Mouse (Mus musculus) hindlimb bud, embryonic 11.5 days (tissue): ENCODE measurements at regions not wholly inside any gene's neighbourhood (a gene's known extent, or its start where the extent isn't known, plus 50 kb on each side); places are given as distances from the start of the nearest gene placed in this dataset.

Source experiments
- DNase-seq: peaks from one replicate; pipeline ENCODE4 v3.0.0-alpha.2; 2012; ENCODE audit warnings: low read depth, low spot score; ENCODE audit errors: extremely low spot score

DNA sequence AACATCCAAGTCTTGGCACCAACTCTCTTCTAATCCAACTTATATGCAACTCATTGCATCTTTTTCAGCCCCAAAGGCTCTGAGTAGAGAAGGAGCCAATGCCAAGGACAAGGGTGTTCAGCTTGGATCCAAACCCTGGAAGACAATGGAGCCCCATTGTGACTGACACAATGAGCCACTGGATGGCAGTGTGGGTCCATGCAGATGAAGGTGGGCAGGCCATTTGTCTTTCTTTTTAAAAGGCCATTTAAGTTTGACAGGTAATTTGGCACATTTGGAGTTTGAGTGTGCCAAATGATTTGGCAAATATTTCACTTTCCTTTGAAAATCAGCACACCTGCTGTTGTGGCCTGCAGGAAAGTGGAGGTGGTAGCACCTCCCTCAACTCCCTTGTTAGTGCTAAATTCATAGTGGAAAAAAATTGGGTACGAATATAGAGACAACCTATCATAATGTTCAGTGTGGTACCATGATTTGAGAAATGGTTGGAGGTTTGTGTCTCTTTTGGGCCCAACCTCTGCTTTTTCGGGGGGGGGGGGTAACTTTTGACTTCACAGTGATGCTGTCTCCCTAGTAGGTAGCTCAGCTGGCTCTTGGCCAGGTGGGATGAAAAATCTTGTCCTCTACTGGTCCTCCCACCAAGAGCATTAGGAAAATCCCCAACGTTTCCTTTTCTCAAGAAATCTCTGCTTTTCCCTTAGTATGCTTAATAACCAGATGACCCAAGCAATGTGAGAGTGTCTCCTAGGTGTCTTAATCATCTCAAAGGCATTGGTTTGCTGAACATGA, 304.0 kb upstream of the Kif2a start:
- DNase-seq: no peak

DNA sequence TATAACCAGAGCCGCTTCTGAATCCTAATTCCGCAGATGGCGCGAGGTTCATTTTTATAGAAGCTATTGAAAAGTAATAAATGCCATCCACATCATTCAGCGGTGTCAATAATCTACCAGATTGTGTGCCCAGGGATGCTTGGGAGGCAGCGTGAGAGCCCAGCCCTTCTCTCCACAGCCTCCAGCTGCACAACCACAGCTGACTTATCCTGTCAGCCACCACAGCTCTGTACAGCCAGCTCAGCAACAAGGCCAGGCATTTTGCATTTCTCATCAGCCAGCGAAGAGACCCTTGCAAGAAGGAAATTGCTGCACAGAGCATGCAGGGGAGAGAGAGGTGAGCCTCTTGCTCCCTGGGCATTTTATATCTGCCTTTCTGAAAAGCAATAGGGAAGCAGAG, 292.8 kb upstream of the Kif2a start:
- no peak for DNase-seq

DNA sequence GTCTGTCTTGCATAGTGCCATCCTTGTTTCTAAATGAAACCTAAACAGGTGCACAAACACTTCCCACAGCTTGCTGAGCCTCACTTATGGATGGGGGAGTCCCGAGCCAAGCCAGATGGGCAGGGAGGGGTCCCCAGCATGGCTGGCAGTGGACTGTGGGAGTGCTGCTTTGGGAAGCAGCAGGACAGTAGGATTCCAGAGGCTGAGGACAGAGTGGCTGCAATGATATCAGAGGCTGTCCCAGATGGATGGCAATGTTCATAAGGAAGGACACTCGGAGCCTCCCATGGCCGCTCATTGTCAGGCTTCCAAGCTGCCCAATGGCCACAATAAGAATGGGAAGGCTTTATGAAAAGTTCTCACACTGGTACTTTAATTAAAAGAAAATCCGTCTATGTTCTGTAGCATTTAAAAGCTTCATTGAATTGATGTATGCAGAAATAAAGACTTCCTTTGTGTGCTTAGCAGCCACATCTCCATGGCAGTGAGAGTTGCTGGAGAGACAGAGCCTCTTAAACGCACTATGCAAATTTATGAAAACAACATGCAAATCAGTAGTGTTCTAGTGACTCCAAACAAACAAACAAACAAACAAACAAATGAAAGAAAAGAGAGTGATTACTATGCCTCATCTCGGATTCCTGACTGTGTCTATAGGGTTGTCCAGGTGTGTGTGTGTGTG, 287.2 kb upstream of the Kif2a start:
- no peak for DNase-seq

DNA sequence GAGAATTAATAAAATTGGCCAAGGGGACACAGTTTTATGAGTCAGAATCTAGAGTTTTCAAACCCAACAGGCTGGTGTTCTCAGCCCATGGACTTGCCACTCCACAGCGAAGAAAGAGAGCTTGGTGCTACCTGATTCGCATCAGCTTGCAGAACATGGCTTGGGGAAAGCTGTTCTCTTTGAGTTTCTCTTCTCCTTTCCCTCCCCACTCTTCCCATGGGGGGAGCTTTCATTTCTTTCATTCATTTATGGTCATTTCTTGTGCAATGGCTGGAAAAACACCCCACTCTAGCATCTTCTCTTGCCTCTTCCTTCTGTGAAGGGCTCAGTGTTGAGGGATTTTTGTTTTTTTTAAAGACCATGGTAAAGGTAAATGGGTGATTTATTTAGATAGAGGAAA, 286.5 kb upstream of the Kif2a start:
- DNase-seq: no peak

DNA sequence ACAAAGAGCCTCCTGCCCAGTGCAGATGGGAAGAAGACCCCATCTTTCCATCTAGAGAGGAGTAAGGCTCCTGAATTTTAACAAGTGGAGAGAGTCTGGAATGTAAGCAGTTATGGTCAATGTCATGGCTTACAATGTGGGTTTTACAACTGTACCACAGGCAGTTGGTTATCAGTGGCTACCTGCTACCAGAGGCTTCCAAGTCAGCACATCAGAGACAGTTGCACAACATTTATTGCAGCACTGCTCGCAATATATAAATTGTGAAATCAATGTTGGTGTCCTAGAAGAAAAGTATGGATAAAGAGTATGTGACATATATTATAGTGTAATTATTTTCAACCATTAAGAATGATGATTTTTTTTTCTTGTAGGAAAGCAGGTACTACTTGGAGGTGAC, 285.0 kb upstream of the Kif2a start:
- DNase-seq: no peak

DNA sequence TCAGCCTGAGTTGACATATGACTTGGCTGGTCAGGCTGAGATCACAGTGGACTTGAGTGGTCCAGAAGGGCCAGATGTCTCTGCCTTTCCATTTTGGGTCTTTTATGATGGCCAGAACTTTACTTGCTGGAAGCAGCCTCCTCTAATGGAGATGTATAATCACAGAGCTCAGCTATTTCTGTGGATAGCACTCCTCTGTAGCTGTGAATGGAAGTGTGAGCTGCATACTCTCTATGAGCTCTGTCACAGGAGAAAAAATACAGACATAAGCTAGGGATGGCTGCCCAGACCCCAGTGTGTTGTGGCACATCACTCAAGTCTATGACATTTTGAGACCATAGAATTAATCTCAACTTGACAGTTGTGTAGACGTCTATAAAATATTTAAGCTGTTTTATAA, 284.3 kb upstream of the Kif2a start:
- DNase-seq: no peak

DNA sequence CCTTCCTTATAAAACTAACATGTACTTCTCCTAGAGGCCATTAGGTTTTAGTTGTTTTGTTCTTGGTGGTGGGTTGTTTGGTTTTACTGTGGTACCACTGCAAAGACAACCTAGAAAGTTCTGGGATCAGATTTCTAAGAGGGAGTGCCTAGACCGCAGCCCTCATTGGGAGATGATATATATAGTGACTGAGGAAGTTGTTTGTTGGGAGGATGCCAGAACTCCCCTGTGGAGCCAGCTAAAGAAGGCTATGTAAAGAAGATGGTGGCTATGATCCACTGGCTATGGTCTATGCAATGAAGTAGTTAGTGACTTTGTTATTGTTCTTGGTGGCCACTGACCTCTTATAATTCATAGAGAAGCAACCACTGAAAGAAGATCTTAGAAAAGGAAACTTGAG, 283.8 kb upstream of the Kif2a start:
- no peak for DNase-seq

DNA sequence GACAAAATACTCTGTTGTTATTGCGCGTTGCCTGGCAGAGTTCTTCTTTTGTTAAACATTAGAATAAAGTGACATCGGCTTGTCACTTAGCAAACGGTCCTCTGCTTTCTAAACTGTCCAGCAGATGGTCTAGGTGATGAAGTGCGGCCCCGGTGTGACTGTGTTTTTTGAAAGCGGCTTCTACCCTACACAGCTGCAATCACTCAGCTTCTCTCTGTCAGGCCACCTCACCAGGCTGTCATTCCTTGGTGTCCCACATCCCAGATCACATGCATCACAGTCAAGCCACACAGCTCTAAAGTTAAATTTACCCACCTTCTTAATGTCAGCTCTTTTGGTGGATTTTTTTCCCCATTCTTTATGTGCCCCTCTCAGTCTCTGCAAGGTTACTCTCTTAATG, 282.0 kb upstream of the Kif2a start:
- no peak for DNase-seq

DNA sequence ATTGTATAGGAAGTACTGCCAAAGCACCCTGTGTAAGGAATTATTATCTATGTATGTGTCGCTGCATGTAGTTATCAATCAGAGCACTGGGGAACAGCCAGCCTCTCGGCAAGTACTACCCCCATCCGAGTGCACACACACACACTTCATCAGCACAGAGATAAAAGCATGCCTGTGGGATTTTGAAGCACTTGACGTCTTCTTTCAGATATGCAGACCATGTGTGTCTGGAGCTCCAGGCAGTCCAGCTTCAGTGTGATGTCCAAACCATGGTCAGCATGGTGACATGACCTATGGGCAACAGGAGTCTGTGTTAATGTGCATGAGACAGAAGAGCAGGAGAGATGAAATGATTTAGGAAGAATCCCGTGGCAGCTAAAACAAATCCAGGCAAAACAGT, 281.4 kb upstream of the Kif2a start:
- no peak for DNase-seq

DNA sequence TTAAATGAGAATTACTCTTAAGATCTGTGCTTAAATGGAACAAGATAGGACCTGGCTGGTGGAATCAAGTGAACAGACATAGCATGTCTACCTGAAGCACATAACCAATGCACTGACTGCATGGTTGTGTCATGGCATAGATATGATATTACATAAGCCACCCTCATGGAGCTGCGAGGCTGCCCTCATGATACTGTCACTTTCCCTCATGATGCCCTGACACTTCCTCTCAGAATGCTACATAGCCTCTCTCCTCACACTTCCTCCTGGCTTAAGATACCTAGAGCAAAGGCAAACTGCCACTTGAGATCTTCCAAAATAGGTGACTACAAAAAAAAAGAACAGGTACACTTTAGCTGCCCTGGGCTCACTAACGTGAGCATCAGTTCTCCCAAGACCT, 278.9 kb upstream of the Kif2a start:
- no peak for DNase-seq

DNA sequence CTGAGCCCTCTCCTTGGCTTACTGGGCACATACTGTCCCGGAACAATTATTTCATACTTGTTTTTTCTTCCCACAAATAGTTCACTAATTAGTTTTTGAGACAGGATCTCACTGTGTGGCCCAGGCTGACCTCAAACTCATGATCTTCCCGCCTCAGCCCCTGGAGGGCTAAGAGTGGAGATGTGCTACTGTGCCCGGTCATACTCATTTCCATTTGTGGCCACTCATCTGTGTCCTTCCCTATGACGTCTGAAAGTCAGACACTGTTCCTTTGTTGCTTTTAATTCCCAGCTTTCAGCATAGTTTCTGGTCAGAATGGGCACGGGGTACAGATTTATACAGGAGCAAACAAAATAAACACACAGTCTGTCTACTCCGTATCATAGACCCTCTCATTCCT, 242.7 kb upstream of the Kif2a start:
- DNase-seq: no peak

DNA sequence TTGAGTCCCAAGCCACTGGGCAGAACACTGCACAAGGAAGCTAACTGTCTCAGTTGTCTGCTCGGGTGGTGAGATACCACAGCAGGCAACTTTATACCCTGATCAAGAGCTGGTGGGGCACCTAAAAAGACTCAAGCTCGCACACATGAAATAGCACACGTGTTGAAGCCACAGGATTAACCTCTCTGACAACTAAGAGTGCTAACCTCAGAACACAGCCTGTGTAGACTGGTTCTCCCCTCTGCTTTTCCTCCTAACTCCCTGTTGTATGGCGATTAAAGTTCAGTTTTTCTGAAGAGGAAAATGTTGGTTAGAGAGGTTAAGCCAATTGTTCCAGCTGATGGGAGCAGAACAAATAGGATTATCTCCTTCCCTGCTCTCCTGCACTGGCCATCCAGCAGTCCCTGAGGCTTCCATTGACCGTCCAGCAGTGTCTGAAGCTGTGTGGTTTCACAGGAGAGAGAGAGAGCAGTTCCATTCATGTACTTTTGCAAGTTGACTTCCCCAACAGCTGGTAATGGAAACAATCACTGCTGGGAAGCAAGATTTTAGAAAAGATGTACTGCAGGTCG, 239.6 kb upstream of the Kif2a start:
- no peak for DNase-seq

DNA sequence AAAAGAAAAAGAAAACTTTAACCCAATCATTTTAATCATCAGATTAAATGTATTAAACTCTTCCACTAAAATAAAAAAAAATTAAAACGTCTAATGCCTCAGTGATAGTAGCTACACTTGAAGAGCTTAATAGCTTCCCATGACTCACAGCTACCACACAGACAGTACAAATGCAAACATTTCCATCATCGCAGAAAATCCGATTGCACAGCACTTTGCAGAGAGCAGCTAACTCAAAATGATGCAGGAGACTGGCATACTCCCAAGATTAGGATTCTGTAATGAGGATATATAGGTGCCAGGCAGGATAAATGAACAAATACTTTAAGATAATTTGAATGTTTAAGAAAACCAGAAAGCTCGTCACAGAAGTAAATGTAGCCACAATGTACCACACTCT, 238.3 kb upstream of the Kif2a start:
- DNase-seq: no peak

DNA sequence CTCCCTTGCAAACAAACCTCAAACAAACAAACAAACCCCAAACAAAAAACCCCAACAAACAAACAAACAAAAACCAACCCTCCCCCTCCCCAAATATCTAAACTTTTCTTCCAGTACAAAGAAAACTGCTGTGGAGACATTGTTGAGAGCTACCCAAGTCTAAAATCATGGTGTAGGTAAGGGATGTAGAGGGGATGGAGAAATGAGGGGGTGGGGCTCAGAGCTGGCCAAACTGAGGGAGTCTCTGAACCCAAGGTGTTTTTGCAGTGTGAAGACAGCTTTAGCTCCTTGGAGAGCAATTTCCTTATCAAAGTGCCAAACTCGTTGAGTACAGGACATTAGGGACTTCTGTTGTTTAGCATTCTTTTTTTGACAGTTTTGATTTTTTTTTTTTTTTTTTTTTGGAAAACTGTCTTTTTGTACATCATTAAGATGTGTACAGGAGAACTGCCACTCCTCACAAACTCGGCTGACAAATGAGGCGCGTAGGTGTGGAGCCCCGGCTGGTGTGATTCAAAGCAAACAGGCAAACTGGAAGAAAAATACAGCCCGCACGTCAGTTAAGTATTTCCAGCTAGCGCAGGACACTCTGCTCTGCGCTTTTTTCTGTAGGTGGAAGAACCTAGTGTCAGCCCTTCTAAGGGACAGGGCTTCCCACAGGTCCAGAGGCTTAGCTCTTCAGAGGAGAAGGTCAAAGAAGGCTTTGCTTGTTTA, 226.0 kb upstream of the Kif2a start:
- no peak for DNase-seq

DNA sequence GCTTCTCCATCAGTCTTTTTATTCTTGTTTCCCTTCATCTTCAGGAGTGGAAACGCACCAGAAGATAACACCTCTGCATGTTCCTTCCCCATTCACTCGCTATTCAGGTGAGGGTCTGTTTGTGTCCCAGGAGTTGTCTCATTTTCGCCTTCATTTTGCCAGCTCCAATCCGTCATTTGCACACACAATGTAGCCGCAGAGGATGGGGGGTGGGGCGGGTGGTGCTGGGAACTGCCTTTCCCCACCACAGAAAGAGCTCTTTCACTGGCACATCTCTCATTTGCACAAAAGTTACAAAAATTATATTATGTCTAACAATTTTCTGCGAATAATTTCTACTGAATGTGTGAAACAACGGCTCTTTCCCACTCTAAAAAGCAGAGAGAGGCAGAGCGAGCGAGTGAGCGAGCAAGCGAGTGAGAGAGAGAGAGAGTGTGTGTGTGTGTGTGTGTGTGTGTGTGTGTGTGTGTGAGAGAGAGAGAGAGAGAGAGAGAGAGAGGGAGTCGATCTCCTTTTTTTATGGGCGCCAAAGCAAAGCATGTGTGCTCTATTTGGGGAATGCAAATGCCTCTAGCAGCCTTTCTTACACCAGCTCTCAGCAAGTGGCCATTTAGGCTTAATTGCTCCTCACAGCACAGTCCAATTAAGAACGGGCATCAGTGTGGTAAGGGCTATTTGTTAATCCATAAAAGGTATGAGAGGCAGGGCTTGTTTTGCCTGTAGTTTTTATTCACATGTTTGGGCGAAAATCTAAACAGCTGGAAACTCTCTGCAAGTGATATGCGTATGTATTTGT, 225.2 kb upstream of the Kif2a start:
- DNase-seq: no peak

DNA sequence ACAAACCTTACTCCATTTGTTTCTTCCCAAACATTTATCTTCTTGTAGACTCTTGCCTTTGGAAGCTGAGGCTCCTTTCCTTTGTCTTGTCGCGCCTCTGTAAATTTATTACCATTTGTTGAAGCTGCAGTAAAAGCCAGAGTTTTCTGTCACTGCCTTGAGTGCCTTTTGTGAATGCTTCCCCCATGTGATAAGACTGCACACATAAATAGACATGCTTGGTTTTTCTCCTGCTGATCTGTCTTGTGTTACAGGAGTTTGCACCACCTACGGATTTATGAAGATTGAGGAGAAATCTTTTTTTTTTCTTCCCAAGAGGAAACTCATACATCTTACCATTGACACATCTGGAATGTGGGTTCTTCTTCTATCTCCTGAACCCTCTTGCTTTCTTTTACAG, 222.2 kb upstream of the Kif2a start:
- DNase-seq: no peak

DNA sequence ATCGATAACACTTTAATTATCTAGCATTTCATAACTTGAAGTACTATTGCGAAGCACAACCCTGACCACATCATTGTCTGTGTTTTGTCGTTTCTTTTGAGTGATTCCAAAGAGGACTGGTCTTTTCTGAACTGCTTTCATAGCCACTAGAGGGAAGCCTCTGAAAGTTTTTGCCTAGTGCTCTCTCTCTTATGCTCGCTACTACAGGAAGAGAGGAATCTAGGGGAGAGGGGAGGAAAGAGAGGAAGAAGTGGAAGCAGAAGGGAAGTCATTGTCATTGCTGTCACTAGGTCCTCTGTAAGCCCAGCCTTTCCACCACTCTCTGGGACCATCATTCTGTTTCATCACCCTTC, 217.1 kb upstream of the Kif2a start:
- DNase-seq: no peak

DNA sequence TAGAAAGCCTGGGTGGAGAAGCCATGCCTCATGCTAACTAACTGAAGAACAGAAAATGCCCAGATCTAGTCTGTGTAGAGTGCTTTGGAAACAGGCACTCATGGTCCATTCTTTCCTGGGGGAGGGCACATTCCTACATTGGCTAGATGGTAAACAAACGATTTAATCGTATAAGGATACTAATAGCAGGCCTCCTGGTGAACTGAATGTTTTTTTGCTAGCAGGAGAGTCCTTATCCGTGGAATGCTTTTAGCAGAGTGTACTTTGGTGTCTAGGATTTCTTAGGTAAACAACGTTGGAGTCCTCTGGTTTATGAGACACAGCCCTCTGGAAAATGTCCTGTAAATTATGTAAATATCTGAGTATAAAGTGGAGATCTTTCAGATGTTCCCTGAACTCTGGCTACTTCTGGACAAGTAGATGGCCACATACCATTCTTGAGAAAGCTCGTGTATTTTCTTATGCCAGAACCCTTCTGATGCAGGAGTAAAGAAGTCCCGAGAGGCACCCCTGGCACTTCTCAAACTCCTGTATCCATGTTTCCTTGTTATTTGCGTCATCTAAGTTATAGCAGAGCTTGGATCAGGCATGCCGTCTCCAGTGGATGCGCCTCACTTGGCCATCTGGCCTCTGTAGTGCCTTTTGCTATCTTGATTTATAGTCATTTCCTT, 216.6 kb upstream of the Kif2a start:
- DNase-seq: no peak

DNA sequence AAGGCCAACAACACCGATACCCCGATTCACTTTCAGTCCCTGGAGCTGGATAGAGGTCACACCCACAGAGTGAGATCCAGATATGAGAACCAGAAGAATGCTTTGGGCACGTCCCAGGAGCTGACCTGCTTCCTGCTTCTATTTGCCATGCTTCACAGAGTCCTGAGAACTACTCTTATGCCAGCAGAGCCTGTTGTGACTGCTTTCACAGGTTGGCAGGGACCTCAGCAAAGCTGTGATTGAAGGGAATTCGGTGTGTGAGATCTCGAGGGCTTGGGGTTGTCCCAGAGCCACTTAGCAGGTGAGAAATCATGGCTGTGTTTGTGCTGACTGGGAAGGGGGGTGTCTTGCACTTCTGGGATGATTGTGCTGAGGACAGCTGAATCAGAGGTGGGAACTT, 197.5 kb upstream of the Kif2a start:
- no peak for DNase-seq

DNA sequence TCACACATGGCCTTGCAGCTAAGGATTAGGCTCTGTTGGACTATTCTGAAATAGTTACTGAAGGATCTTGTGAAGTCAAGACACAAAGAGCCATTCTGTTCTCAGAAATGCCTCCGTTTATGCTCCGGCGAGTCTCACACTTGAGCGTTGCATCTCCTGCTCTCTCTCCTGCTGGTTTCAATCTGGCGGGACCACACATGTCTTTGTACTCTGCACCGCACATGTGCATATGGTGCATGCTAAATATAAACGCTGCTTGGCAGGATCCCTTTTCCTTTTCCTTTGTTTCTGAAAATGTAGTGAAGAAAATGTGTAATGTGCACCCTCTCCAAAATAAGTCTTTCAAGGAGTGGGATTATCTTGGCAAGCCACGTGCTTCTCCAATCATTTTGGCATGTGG, 196.4 kb upstream of the Kif2a start:
- no peak for DNase-seq

DNA sequence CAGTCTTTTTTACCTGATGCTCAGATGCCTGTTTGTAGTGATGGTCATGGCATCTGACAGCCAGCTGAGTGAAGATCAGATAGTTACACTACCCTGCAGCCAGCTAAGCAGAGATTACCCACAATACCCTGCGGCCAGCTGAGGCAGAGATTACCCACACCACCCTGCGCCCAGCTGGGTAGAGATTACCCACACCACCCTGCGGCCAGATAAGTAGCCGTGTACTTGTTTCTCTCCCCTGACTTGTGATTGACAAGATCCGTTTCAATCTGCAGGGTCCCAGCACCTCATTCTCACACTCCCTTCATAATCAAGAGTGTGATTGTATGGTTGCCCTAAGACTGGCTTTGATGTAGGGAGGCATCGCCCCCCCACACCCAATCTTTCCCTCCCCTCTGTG, 195.9 kb upstream of the Kif2a start:
- no peak for DNase-seq
